Mouse (Mus musculus) MEL (cell line): ENCODE measurements around the gene Lamb3. TPM values are rescaled to one million over a fixed set of nuclear protein-coding genes. Genes with fewer than 3 reads are reported as not detected.

Experiments used
- DNase-seq: peaks from one replicate; pipeline ENCODE4 v3.0.0; 2011; ENCODE audit warnings: low read depth, low spot score
- H3K27ac ChIP-seq: 2 replicates; pipeline ENCODE4 v1.5.1; 2012; ENCODE audit warnings: low read depth, mild to moderate bottlenecking, control low read depth, low read length, moderate library complexity; ENCODE audit not compliant: control insufficient read depth
- H3K27me3 ChIP-seq, 2 experiments: fragments of 150-350 bp in 1 of 2; sonication (generic) in 1 of 2; 2 replicates each; pipeline ENCODE4 v1.6.1; 2012; ENCODE audit warnings: low read length in 2 of 2, mild to moderate bottlenecking in 2 of 2, improper control_type of control experiment in 1 of 2, moderate library complexity in 1 of 2; ENCODE audit not compliant: insufficient read depth in 2 of 2, control insufficient read depth in 1 of 2
- H3K36me3 ChIP-seq, 2 experiments: 2 replicates each; pipeline ENCODE4 v1.6.1; 2012 to 2014; ENCODE audit warnings: low read length in 2 of 2, improper control_type of control experiment in 1 of 2, inconsistent platforms in 1 of 2, mild to moderate bottlenecking in 1 of 2; ENCODE audit not compliant: insufficient read depth in 2 of 2, control insufficient read depth in 1 of 2
- H3K4me1 ChIP-seq, 2 experiments: fragments of 150-350 bp in 1 of 2; sonication (generic) in 1 of 2; 2 replicates each; pipeline ENCODE4 v1.6.1; 2012; ENCODE audit warnings: low read length in 2 of 2, improper control_type of control experiment in 1 of 2, mild to moderate bottlenecking in 1 of 2; ENCODE audit not compliant: insufficient read depth in 2 of 2, control insufficient read depth in 1 of 2
- H3K4me3 ChIP-seq, 2 experiments: fragments of 150-350 bp in 1 of 2; sonication (generic) in 1 of 2; 2 replicates each; pipeline ENCODE4 v1.5.1; 2012; ENCODE audit warnings: low read depth in 2 of 2, low read length in 2 of 2, mild to moderate bottlenecking in 2 of 2, moderate library complexity in 2 of 2, control low read depth in 1 of 2, improper control_type of control experiment in 1 of 2; ENCODE audit not compliant: control insufficient read depth in 1 of 2, insufficient read depth in 1 of 2
- H3K79me2 ChIP-seq: 2 replicates; pipeline ENCODE4 v1.6.1; 2012; ENCODE audit warnings: mild to moderate bottlenecking, low read length, moderate library complexity; ENCODE audit not compliant: control insufficient read depth, poor library complexity, insufficient read depth
- H3K9ac ChIP-seq: 2 replicates; pipeline ENCODE4 v1.6.1; 2012; ENCODE audit warnings: low read depth, mild to moderate bottlenecking, control low read depth, low read length, moderate library complexity; ENCODE audit not compliant: control insufficient read depth, poor library complexity, severe bottlenecking
- H3K9me3 ChIP-seq: fragments of 150-350 bp; sonication (generic); replicated peaks from 2 replicates; pipeline ENCODE4 v1.6.1; 2012; ENCODE audit warnings: mild to moderate bottlenecking, low read length, improper control_type of control experiment, moderate library complexity; ENCODE audit not compliant: insufficient read depth
- CHD2 ChIP-seq: IDR thresholded peaks from 2 replicates; pipeline ENCODE4 v1.6.1; 2011; ENCODE audit warnings: low read length, improper control_type of control experiment
- CTCF ChIP-seq, 3 experiments: IDR thresholded peaks in 2 of 3; conservative IDR thresholded peaks in 1 of 3; 2 replicates each; pipeline ENCODE4 v1.5.1; 2011 to 2012; ENCODE audit warnings: low read length in 3 of 3, low read depth in 2 of 3, mild to moderate bottlenecking in 2 of 3, improper control_type of control experiment in 1 of 3, inconsistent platforms in 1 of 3, mixed read lengths in 1 of 3, moderate library complexity in 1 of 3; ENCODE audit not compliant: control insufficient read depth in 1 of 3, insufficient read depth in 1 of 3, poor library complexity in 1 of 3, severe bottlenecking in 1 of 3
- EP300 ChIP-seq, 2 experiments: IDR thresholded peaks; 2 replicates each; pipeline ENCODE4 v1.6.1; 2011; ENCODE audit warnings: improper control_type of control experiment in 2 of 2, low read length in 2 of 2, low read depth in 1 of 2, mild to moderate bottlenecking in 1 of 2
- HCFC1 ChIP-seq: IDR thresholded peaks from 2 replicates; pipeline ENCODE4 v1.6.1; 2012; ENCODE audit warnings: low read depth, mild to moderate bottlenecking, inconsistent platforms, low read length, improper control_type of control experiment, moderate library complexity
- KAT2A ChIP-seq: conservative IDR thresholded peaks from 2 replicates; pipeline ENCODE4 v1.6.1; 2012; ENCODE audit warnings: low read depth, low read length, improper control_type of control experiment, inconsistent platforms
- MAX ChIP-seq: IDR thresholded peaks from 2 replicates; pipeline ENCODE4 v1.6.1; 2011; ENCODE audit warnings: low read length, improper control_type of control experiment
- MEF2A ChIP-seq: IDR thresholded peaks from 2 replicates; pipeline ENCODE4 v1.6.1; 2014; ENCODE audit warnings: low read depth, mild to moderate bottlenecking, inconsistent platforms, low read length, improper control_type of control experiment; ENCODE audit not compliant: poor library complexity, insufficient replicate concordance, severe bottlenecking; ENCODE audit errors: extremely low read depth
- MXI1 ChIP-seq: IDR thresholded peaks from 2 replicates; pipeline ENCODE4 v1.6.1; 2011; ENCODE audit warnings: mild to moderate bottlenecking, low read depth, low read length, improper control_type of control experiment
- MYB ChIP-seq: IDR thresholded peaks from 2 replicates; pipeline ENCODE4 v1.6.1; 2011; ENCODE audit warnings: mild to moderate bottlenecking, low read depth, low read length, improper control_type of control experiment
- POLR2AphosphoS2 ChIP-seq: IDR thresholded peaks from 2 replicates; pipeline ENCODE4 v1.6.1; 2011; ENCODE audit warnings: low read length, improper control_type of control experiment
- SMC3 ChIP-seq: IDR thresholded peaks from 2 replicates; pipeline ENCODE4 v1.6.1; 2011; ENCODE audit warnings: low read depth, low read length, improper control_type of control experiment
- TAL1 ChIP-seq: IDR thresholded peaks from 2 replicates; pipeline ENCODE4 v1.6.1; 2012; ENCODE audit warnings: mild to moderate bottlenecking, inconsistent platforms, low read length, moderate library complexity, mixed read lengths
- polyA plus RNA-seq, 2 experiments: library from polyadenylated mRNA; stranded (reverse) in 1 of 2; unstranded in 1 of 2; fragments of >175 nt in 1 of 2; fragments of >200 nt in 1 of 2; gene quantifications; 2 replicates each; pipeline versions ENCODE4 v1.2.1 to v1.2.4; 2012; ENCODE audit warnings: low replicate concordance in 2 of 2, low read depth in 1 of 2; ENCODE audit not compliant: insufficient read length in 2 of 2, insufficient read depth in 1 of 2, missing spikeins in 1 of 2
- total RNA-seq: library from RNA; depleted of rRNA; stranded (reverse); fragments of 300-350 nt; gene quantifications from 2 replicates; pipeline ENCODE4 v1.2.3, GENCODE M21; 2012

Gene Lamb3
- total and polyA plus RNA-seq, 3 experiments = 0.03 to 0.35 TPM; not detected in 1

DNA sequence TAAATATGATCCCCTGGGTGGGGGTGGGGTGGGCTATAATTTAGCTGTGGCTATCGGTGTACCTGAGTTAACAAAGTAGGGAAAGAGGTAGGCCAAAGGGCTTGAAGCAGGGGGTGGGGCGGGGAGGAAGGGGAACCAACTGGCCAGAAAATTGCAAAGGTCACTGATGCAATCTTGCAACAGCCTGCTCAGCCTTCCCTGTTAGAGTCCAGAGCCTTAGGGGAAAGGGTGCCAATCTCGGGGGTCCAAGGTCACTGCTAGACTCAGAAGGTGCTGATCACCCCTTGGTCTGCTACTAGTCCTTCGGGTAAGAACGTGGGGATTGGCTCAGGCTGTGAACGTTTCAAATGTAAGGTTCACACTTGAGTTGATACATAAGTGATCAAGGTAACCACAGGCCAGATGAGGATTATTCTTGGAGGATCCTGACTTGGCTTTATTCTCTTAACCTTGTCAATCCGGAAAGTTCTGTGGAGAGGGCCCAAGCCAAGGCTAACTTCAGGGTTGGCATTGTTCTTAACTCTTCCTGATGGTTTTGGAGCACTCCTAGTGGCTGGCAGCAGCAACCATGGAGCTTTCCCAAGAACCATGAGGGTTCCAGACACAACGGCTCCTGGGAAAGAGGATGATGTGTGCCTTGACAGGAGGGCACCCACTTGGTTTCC is 67.0 kb downstream of the Lamb3 start:
- Histone ChIP-seq H3K79me2 (no peaks in the 10 kb centered on the region), H3K9me3 (no peaks in the 10 kb centered on the region), H3K27me3 (no peaks in the 10 kb centered on the region), H3K27ac (no peak overlapping the region), H3K36me3 (no peaks in the 10 kb centered on the region), H3K4me3 (no peak overlapping the region), H3K9ac (no peak overlapping the region), H3K4me1 (no peaks in the 10 kb centered on the region)
- no peak for DNase-seq
- TF ChIP-seq CHD2 = no peak

DNA sequence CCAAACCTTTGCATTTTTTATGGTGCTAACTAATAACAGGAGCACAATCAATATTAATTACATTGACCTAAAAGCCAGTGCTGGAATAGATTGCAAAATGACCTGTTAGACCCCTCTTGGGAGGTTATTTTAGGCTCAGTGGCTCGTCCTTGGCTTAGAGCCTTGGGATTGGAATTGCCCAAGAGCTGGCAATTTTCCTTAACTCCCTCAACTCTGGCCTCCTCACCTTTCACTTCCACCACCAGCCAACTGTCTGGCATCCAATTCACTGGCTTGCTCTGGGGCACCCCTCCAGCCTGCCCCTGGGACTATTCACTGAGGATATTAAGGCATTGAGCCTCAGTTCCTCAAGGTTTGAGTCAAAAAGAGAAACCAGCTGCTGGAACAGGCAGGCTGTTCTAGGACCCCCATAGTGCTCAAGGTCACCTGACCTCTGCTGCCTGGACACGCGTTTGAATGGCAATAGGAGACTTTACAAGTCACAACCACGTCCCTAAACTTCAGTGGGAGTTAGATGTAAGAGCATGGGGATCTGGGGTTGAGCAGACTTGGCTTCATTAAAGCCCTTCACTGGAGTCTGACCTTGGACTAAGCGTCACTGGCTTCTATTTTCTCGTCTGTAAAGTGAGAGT is 71.0 kb downstream of the Lamb3 start:
- DNase-seq = no peak
- Histone ChIP-seq H3K9me3 (no peaks in the 10 kb centered on the region), H3K4me3 (no peak overlapping the region), H3K79me2 (no peaks in the 10 kb centered on the region), H3K9ac (no peak overlapping the region), H3K27me3 (no peaks in the 10 kb centered on the region), H3K27ac (no peak overlapping the region), H3K4me1 (no peaks in the 10 kb centered on the region), H3K36me3 (no peaks in the 10 kb centered on the region)
- TF ChIP-seq HCFC1 (no peak), MAX (no peak), CTCF (IDR thresholded peaks at IDR 0.05 in 2 of 3, conservative IDR thresholded peaks at IDR 0.05 in 1 of 3; ENCODE audit: control insufficient read depth in 1 of 3, insufficient read depth in 1 of 3, low read depth in 2 of 3, low read length in 3 of 3, poor library complexity in 1 of 3, severe bottlenecking in 1 of 3) (no peak), MEF2A (no peak), POLR2AphosphoS2 (no peak)

DNA sequence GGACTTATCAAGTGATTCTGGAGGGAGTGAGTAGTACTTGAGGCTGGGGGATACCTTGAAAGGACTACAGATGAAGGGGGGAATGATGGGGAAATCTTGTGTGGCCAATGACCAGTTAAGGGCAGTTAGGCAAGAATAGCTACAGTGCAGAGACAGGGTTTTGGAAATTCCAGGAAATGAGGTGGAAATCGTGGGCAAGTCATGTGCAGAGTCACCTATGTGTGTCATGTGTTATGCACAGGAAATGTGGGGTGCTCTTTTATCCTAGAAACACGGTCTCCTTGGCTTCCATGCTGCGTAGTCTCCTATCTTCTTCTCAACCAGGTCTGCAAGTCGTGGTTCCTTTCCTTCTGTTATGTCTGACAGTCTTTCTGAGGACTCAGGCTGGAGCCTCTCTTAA is 72.0 kb downstream of the Lamb3 start:
- Histone ChIP-seq H3K27ac (no peak overlapping the region), H3K4me1 (no peaks in the 10 kb centered on the region), H3K79me2 (no peaks in the 10 kb centered on the region), H3K27me3 (no peaks in the 10 kb centered on the region), H3K36me3 (no peaks in the 10 kb centered on the region), H3K9ac (no peak overlapping the region), H3K4me3 (no peak overlapping the region), H3K9me3 (no peaks in the 10 kb centered on the region)
- no peak for TF ChIP-seq TAL1
- TF ChIP-seq SMC3 = no peak
- TF ChIP-seq MYB = no peak
- no peak for TF ChIP-seq MXI1
- no peak for TF ChIP-seq KAT2A
- TF ChIP-seq EP300 (IDR thresholded peaks at IDR 0.05; ENCODE audit: low read depth in 1 of 2, low read length in 2 of 2) = no peak
- no peak for TF ChIP-seq HCFC1
- no peak for DNase-seq
